In genomic region chr19:5745756-5746710, GRCm38 (mm10) we compare ENCODE assay signal across 8 mouse cellular contexts. TPM values are rescaled to one million over a fixed set of nuclear protein-coding genes. Genes with fewer than 3 reads are reported as not detected.
DNase-seq lines count a peak whose midpoint lies in the region; ATAC-seq and TF ChIP-seq lines count a peak whose summit lies in the region.

No protein-coding gene starts in this region.

- no peak for TF ChIP-seq EP300 in ES-Bruce4 (IDR thresholded peaks at IDR 0.05; ENCODE audit: insufficient read depth, low read depth, low read length)

- no peaks in the 10 kb centered on the region for H3K9me3 ChIP-seq in ES-Bruce4 (replicated peaks; ENCODE audit: control insufficient read depth, insufficient read depth, low read length, poor library complexity, severe bottlenecking)
- H3K9me3 ChIP-seq in forebrain, embryonic 14.5 days (replicated peaks; ENCODE audit: control insufficient read depth, low read length): no peaks in the 10 kb centered on the region
- H3K9me3 ChIP-seq in liver, embryonic 16.5 days (replicated peaks; ENCODE audit: control insufficient read depth, low read length): no peaks in the 10 kb centered on the region

- no peak for TF ChIP-seq POLR2A in ES-Bruce4 (IDR thresholded peaks at IDR 0.05; ENCODE audit: insufficient read depth, low read length)

- WGBS in forebrain, embryonic 14.5 days: 3% methylated on average over 36 of the region's 36 CpGs
- WGBS in liver, embryonic 16.5 days (ENCODE audit: insufficient replicate concordance): 10% methylated on average over 35 of the region's 36 CpGs

- H3K27me3 ChIP-seq in ES-Bruce4 (ENCODE audit: control insufficient read depth, insufficient read depth, low read length, poor library complexity, severe bottlenecking): no peaks in the 10 kb centered on the region; the same call in 1 of the 2 replicates
- H3K27me3 ChIP-seq in forebrain, embryonic 14.5 days (replicated peaks; ENCODE audit: control insufficient read depth, insufficient read depth, low read length): peaks cover 22% of the 10 kb centered on the region
- H3K27me3 ChIP-seq in liver, embryonic 16.5 days (ENCODE audit: control insufficient read depth, insufficient read depth, low read depth, low read length): peaks cover 96% of the 10 kb centered on the region

- no peaks in the 10 kb centered on the region for H3K36me3 ChIP-seq in ES-Bruce4 (ENCODE audit: control insufficient read depth, insufficient read depth, low read length, poor library complexity, severe bottlenecking)
- no peaks in the 10 kb centered on the region for H3K36me3 ChIP-seq in forebrain, embryonic 14.5 days (ENCODE audit: control insufficient read depth, insufficient read depth, low read length)
- no peaks in the 10 kb centered on the region for H3K36me3 ChIP-seq in liver, embryonic 16.5 days (ENCODE audit: control insufficient read depth, insufficient read depth)

- peak overlapping the region; percentile 23; the same call in 1 of the 2 replicates for H3K9ac ChIP-seq in ES-Bruce4 (ENCODE audit: low read depth, poor library complexity, severe bottlenecking)
- H3K9ac ChIP-seq in forebrain, embryonic 14.5 days (ENCODE audit: low read length): peak overlapping the region; percentile 46
- no peak overlapping the region for H3K9ac ChIP-seq in liver, embryonic 16.5 days (ENCODE audit: low read depth, low read length)

- H3K4me2 ChIP-seq in forebrain, embryonic 14.5 days (ENCODE audit: low read length): peak overlapping the region; percentile 48
- 0 out of 2 replicates have a peak overlapping the region, but pooled peaks have one; percentile 26 for H3K4me2 ChIP-seq in liver, embryonic 16.5 days (ENCODE audit: low read depth, low read length)

- peak overlapping the region; percentile 64 for H3K4me3 ChIP-seq in ES-Bruce4 (ENCODE audit: low read depth, low read length)
- H3K4me3 ChIP-seq in forebrain, embryonic 14.5 days (ENCODE audit: low read depth, low read length): peak overlapping the region; percentile 13
- H3K4me3 ChIP-seq in liver, embryonic 16.5 days (ENCODE audit: low read depth, low read length): no peak overlapping the region

- peak; percentile 23 to 60 for DNase-seq in cerebellum, postnatal 25 days
- peak; percentile 27 for DNase-seq in forebrain, embryonic 14.5 days (ENCODE audit: low spot score)
- DNase-seq in left cerebral cortex, adult 11 months (ENCODE audit: low spot score): no peak
- DNase-seq in embryo, embryonic 9.5 days (ENCODE audit: extremely low spot score): no peak
- no peak for DNase-seq in thymus, postnatal 10 days (ENCODE audit: low spot score in 2 of 2)

- H3K27ac ChIP-seq in ES-Bruce4 (ENCODE audit: insufficient read depth, low read length): no peak overlapping the region
- H3K27ac ChIP-seq in forebrain, embryonic 14.5 days (ENCODE audit: low read depth, low read length): no peak overlapping the region
- H3K27ac ChIP-seq in liver, embryonic 16.5 days (ENCODE audit: low read length): no peak overlapping the region

- TF ChIP-seq CTCF in ES-Bruce4 (IDR thresholded peaks at IDR 0.05; ENCODE audit: low read depth, low read length): no peak

- peaks cover 7% of the 10 kb centered on the region for H3K4me1 ChIP-seq in ES-Bruce4 (ENCODE audit: control insufficient read depth, insufficient read depth, low read length)
- H3K4me1 ChIP-seq in forebrain, embryonic 14.5 days (ENCODE audit: control insufficient read depth, insufficient read depth, low read length): peaks cover 23% of the 10 kb centered on the region
- H3K4me1 ChIP-seq in liver, embryonic 16.5 days (ENCODE audit: control insufficient read depth, low read depth, low read length): peaks cover 5% of the 10 kb centered on the region

- no peak for ATAC-seq in cerebellum, adult (ENCODE audit: insufficient number of reproducible peaks, low FRiP score, low TSS enrichment)
- ATAC-seq in forebrain, embryonic 14.5 days: no peak
- ATAC-seq in liver, embryonic 16.5 days (ENCODE audit: low read depth): no peak

RNA-seq across cellular contexts. Expression of gene Ltbp3, which starts 5.3 kb away (rescaled TPM):
- 5.9 and 8.2 TPM in 2 replicates for polyA plus RNA-seq in ES-Bruce4 (2011; ENCODE audit: insufficient read depth, insufficient read length, low read depth, missing spikeins)
- polyA plus RNA-seq in forebrain, embryonic 14.5 days (2014; fragmentation: Nextera tagmentation; extraction: Ambion mirVana): 8.5 and 10.7 TPM in 2 replicates
- polyA plus RNA-seq in liver, embryonic 16.5 days (2015; fragmentation: Nextera tagmentation; extraction: Ambion mirVana): 0.74 and 4.6 TPM in 2 replicates

RNA-seq across cellular contexts. Expression of gene Fam89b, which starts 16.6 kb away (rescaled TPM):
- polyA plus RNA-seq in ES-Bruce4 (2011; ENCODE audit: insufficient read depth, insufficient read length, low read depth, missing spikeins): 13.1 and 14.6 TPM in 2 replicates
- polyA plus RNA-seq in forebrain, embryonic 14.5 days (2014; fragmentation: Nextera tagmentation; extraction: Ambion mirVana): 204 and 233 TPM in 2 replicates
- 29.7 and 32.5 TPM in 2 replicates for polyA plus RNA-seq in liver, embryonic 16.5 days (2015; fragmentation: Nextera tagmentation; extraction: Ambion mirVana)

RNA-seq across cellular contexts. Expression of gene Ehbp1l1, which starts 19.9 kb away (rescaled TPM):
- 4.3 and 5.4 TPM in 2 replicates for polyA plus RNA-seq in ES-Bruce4 (2011; ENCODE audit: insufficient read depth, insufficient read length, low read depth, missing spikeins)
- 7.0 and 10.1 TPM in 2 replicates for polyA plus RNA-seq in forebrain, embryonic 14.5 days (2014; fragmentation: Nextera tagmentation; extraction: Ambion mirVana)
- 104 and 105 TPM in 2 replicates for polyA plus RNA-seq in liver, embryonic 16.5 days (2015; fragmentation: Nextera tagmentation; extraction: Ambion mirVana)

RNA-seq across cellular contexts. Expression of gene Scyl1, which starts 25.2 kb away (rescaled TPM):
- polyA plus RNA-seq in ES-Bruce4 (2011; ENCODE audit: insufficient read depth, insufficient read length, low read depth, missing spikeins): 37.1 and 42.8 TPM in 2 replicates
- polyA plus RNA-seq in forebrain, embryonic 14.5 days (2014; fragmentation: Nextera tagmentation; extraction: Ambion mirVana): 56.1 and 67.9 TPM in 2 replicates
- 19.3 and 21.5 TPM in 2 replicates for polyA plus RNA-seq in liver, embryonic 16.5 days (2015; fragmentation: Nextera tagmentation; extraction: Ambion mirVana)

RNA-seq across cellular contexts. Expression of gene Kcnk7, which starts 41.9 kb away (rescaled TPM):
- not detected in 2 replicates for polyA plus RNA-seq in ES-Bruce4 (2011; ENCODE audit: insufficient read depth, insufficient read length, low read depth, missing spikeins)
- 0.17 TPM in 1 of 2 replicates, not detected in the other for polyA plus RNA-seq in forebrain, embryonic 14.5 days (2014; fragmentation: Nextera tagmentation; extraction: Ambion mirVana)
- polyA plus RNA-seq in liver, embryonic 16.5 days (2015; fragmentation: Nextera tagmentation; extraction: Ambion mirVana): 0.14 TPM in 2 replicates

Comparison
In these comparisons a context has a peak if more than half of its experiments do, and no peak if none do; other contexts are left out.
1. DNase-seq: peak in cerebellum, postnatal 25 days (2 of 2) and forebrain, embryonic 14.5 days (single experiment); none in left cerebral cortex, adult 11 months (single experiment), embryo, embryonic 9.5 days (single experiment) and thymus, postnatal 10 days (0 of 2).